Mouse (Mus musculus): ENCODE measurements around the gene Gm17581. TPM values are rescaled to one million over a fixed set of nuclear protein-coding genes. Genes with fewer than 3 reads are reported as not detected.
"Not testable (repeated sequence)": the region's sequence is repeated elsewhere in the genome, so short reads cannot be mapped to it uniquely, and the experiment has no call there.

Gene Gm17581
- not detected for total RNA-seq (2021)

GRCm38 (mm10) chr2:155735766-155736165 is at the start of gene Gm17581:
Gm17581 (minus strand) TSS chr2:155735866.
- intact Hi-C loops (cut with DNase I); DNase-seq: not testable (repeated sequence)

GRCm38 (mm10) chr2:155784534-155784933 is 48.9 kb upstream of the Gm17581 start:
- intact Hi-C loops (cut with DNase I), result no loop called here
- no peak for DNase-seq

- intact Hi-C loops (cut with DNase I), result no loop called here
- DNase-seq, result no peak
These were observed 43.8 kb upstream of the Gm17581 start for GRCm38 (mm10) chr2:155779506-155779905.

GRCm38 (mm10) chr2:155779066-155779465 is 43.4 kb upstream of the Gm17581 start:
- DNase-seq, result no peak
- intact Hi-C loops (cut with DNase I), result no loop called here

- intact Hi-C loops (cut with DNase I), result no loop called here
- no peak for DNase-seq
These were observed 42.3 kb upstream of the Gm17581 start for GRCm38 (mm10) chr2:155778004-155778403.

GRCm38 (mm10) chr2:155777688-155777985 is 42.0 kb upstream of the Gm17581 start:
- intact Hi-C loops (cut with DNase I), result no loop called here
- no peak for DNase-seq

- intact Hi-C loops (cut with DNase I), result no loop called here
- DNase-seq, result no peak
These were observed 41.4 kb upstream of the Gm17581 start for GRCm38 (mm10) chr2:155776824-155777687.

- DNase-seq, result peak; percentile 64 to 68
- intact Hi-C loops (cut with DNase I), result no loop called here
These were observed 40.1 kb upstream of the Gm17581 start for GRCm38 (mm10) chr2:155775685-155776263.

- no peak for DNase-seq
- intact Hi-C loops (cut with DNase I), result no loop called here
These were observed 39.4 kb upstream of the Gm17581 start, which contains the start of gene Mmp24 for GRCm38 (mm10) chr2:155774927-155775684. Mmp24 (plus strand) TSS chr2:155775342.

- intact Hi-C loops (cut with DNase I), result no loop called here
- DNase-seq, result no peak
These were observed 38.7 kb upstream of the Gm17581 start for GRCm38 (mm10) chr2:155774261-155774926.

- no peak for DNase-seq
- intact Hi-C loops (cut with DNase I), result no loop called here
These were observed 38.0 kb upstream of the Gm17581 start for GRCm38 (mm10) chr2:155773664-155774063.

- DNase-seq, result peak; percentile 67 to 76
- intact Hi-C loops (cut with DNase I), result loop anchor here (1.0 to 10.0 kb wide), 4 partner anchors 69 to 280 kb away; partner anchors contain the start of gene Acss2
These were observed 29.2 kb upstream of the Gm17581 start for GRCm38 (mm10) chr2:155764679-155765418.

- intact Hi-C loops (cut with DNase I), result no loop called here
- DNase-seq, result no peak
These were observed 21.3 kb upstream of the Gm17581 start for GRCm38 (mm10) chr2:155756855-155757566.

GRCm38 (mm10) chr2:155755746-155756145 is 20.1 kb upstream of the Gm17581 start:
- DNase-seq, result peak; percentile 24 to 45
- intact Hi-C loops (cut with DNase I), result no loop called here

GRCm38 (mm10) chr2:155751014-155751786 is 15.5 kb upstream of the Gm17581 start, which contains the start of gene Procr:
Procr (plus strand) TSS chr2:155751117.
- intact Hi-C loops (cut with DNase I), result no loop called here
- peak; percentile 48 to 58 for DNase-seq

GRCm38 (mm10) chr2:155749394-155749793 is 13.7 kb upstream of the Gm17581 start:
- intact Hi-C loops (cut with DNase I), result no loop called here
- no peak for DNase-seq

- DNase-seq, result no peak
- intact Hi-C loops (cut with DNase I), result no loop called here
These were observed 9.8 kb upstream of the Gm17581 start for GRCm38 (mm10) chr2:155745487-155745886.

- no peak for DNase-seq
- intact Hi-C loops (cut with DNase I), result no loop called here
These were observed 7.7 kb upstream of the Gm17581 start for GRCm38 (mm10) chr2:155743351-155743750.

GRCm38 (mm10) chr2:155742931-155743337 is 7.3 kb upstream of the Gm17581 start:
- intact Hi-C loops (cut with DNase I), result no loop called here
- peak; percentile 15 to 29 for DNase-seq

All from heart, postnatal 36 days (tissue).